Comparison of ENCODE assay signal across 29 mouse cellular contexts in the genomic region with DNA sequence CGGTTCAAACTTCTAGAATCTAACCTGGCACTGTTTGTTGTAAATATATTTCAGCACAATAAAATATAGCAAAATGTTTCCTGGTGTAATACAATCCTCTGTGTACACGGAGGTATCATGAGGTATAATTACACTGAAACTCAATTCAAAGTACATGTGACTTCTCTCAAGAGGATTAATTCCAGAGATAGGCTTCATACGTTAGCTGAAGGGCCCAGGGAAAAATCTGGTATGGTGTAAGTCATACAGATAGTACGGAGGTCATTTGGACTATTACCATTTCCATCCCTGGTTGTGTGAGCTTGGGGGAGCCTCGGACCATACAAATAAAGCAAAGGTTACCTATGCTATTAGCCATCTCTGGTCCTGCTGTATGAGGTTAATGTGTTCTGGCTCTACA. TPM values are rescaled to one million over a fixed set of nuclear protein-coding genes. Genes with fewer than 3 reads are reported as not detected.
"Had no signal": no experiment of that assay in that cellular context is flagged by ENCODE, and none has a peak within 500 bp of the region (broad histone marks: within the 10 kb centered on the region; RNA-seq: fewer than 3 reads in every experiment).

No protein-coding gene starts in this region.

- DNase-seq: gastrocnemius, adult 2 months; gastrocnemius, postnatal 10 days; gastrocnemius, postnatal 25 days; heart, postnatal 10 days; heart, postnatal 4 days; kidney, adult 11 months; kidney, adult 2 months; kidney, adult 9 months; kidney, postnatal 14 days; kidney, postnatal 36 days; layer of hippocampus, adult 9-11 months; layer of hippocampus, postnatal 36 days; left cerebral cortex, postnatal 4 days; liver, embryonic 13.5 days had no signal

- ATAC-seq: hindbrain, embryonic 16.5 days; inflammation-experienced regulatory T-cells, adult 6 months had no signal

- H3K36me3 ChIP-seq: heart, embryonic 10.5 days; heart, embryonic 12.5 days; hindbrain, embryonic 10.5 days; hindbrain, embryonic 12.5 days; kidney, embryonic 15.5 days; limb, embryonic 13.5 days; limb, embryonic 15.5 days; liver, embryonic 13.5 days; liver, embryonic 15.5 days had no signal

- H3K27ac ChIP-seq: gastrocnemius, adult 2 months; heart, embryonic 10.5 days; hindbrain, embryonic 10.5 days; hindbrain, embryonic 12.5 days; hindbrain, embryonic 14.5 days; kidney, embryonic 15.5 days; kidney, postnatal 0 days; limb, embryonic 13.5 days; limb, embryonic 15.5 days; liver, embryonic 13.5 days; liver, embryonic 15.5 days had no signal

- H3K9me3 ChIP-seq: heart, embryonic 10.5 days; heart, embryonic 12.5 days; hindbrain, embryonic 10.5 days; hindbrain, embryonic 12.5 days; kidney, embryonic 15.5 days; limb, embryonic 13.5 days; limb, embryonic 15.5 days; liver, embryonic 13.5 days; liver, embryonic 15.5 days had no signal

- H3K4me2 ChIP-seq: heart, embryonic 12.5 days; hindbrain, embryonic 12.5 days; hindbrain, embryonic 14.5 days; kidney, embryonic 15.5 days; limb, embryonic 13.5 days; limb, embryonic 15.5 days; liver, embryonic 11.5 days; liver, embryonic 13.5 days; liver, embryonic 15.5 days had no signal

- H3K4me1 ChIP-seq: hindbrain, embryonic 10.5 days; kidney, embryonic 15.5 days; limb, embryonic 15.5 days had no signal

- H3K9ac ChIP-seq: heart, embryonic 12.5 days; hindbrain, embryonic 12.5 days; hindbrain, embryonic 14.5 days; kidney, embryonic 15.5 days; limb, embryonic 13.5 days; limb, embryonic 15.5 days; liver, embryonic 13.5 days; liver, embryonic 15.5 days had no signal

- H3K4me3 ChIP-seq: heart, embryonic 10.5 days; heart, embryonic 12.5 days; hindbrain, embryonic 10.5 days; hindbrain, embryonic 12.5 days; kidney, embryonic 15.5 days; limb, embryonic 13.5 days; limb, embryonic 15.5 days; liver, embryonic 13.5 days; liver, embryonic 15.5 days had no signal

- H3K27me3 ChIP-seq: hindbrain, embryonic 12.5 days; kidney, embryonic 15.5 days; liver, embryonic 13.5 days had no signal

RNA-seq across cellular contexts. Expression of a gene that starts 1.9 kb away (rescaled TPM):
- total RNA-seq: layer of hippocampus, postnatal 14 days had no signal

RNA-seq across cellular contexts. Expression of a gene that starts 2.1 kb away (rescaled TPM):
- total RNA-seq: gastrocnemius, postnatal 25 days had no signal
- polyA plus RNA-seq: liver, embryonic 11.5 days had no signal

RNA-seq across cellular contexts. Expression of a gene that starts 34.8 kb away (rescaled TPM):
- total RNA-seq: granulocyte monocyte progenitor cell, adult 5-6 weeks had no signal
- polyA plus RNA-seq: heart, embryonic 10.5 days; hindbrain, embryonic 10.5 days; hindbrain, embryonic 12.5 days; liver, embryonic 11.5 days had no signal

RNA-seq across cellular contexts. Expression of a gene that starts 40.9 kb away (rescaled TPM):
- total RNA-seq: gastrocnemius, adult 2 months; gastrocnemius, postnatal 25 days had no signal
- polyA plus RNA-seq: hindbrain, embryonic 10.5 days had no signal
